Comparison of ENCODE assay signal across 16 mouse cellular contexts in genomic region chr3:107853232-107854181, GRCm38 (mm10). TPM values are rescaled to one million over a fixed set of nuclear protein-coding genes. Genes with fewer than 3 reads are reported as not detected.
DNase-seq lines count a peak whose midpoint lies in the region; ATAC-seq and TF ChIP-seq lines count a peak whose summit lies in the region.
"Had no signal": no experiment of that assay in that cellular context is flagged by ENCODE, and none has a peak within 500 bp of the region (broad histone marks: within the 10 kb centered on the region; RNA-seq: fewer than 3 reads in every experiment).

No protein-coding gene starts in this region.

- no peak for DNase-seq in forebrain, embryonic 11.5 days (ENCODE audit: low spot score)
- no peak for DNase-seq in liver
- DNase-seq in left cerebral cortex, adult 11 months (ENCODE audit: low spot score) = no peak
- DNase-seq: adrenal gland, postnatal 25 days; thymus, postnatal 36 days had no signal

- WGBS in forebrain, embryonic 16.5 days = 79% methylated on average over 17 of the region's 17 CpGs
- 86% methylated on average over 17 of the region's 17 CpGs for WGBS in forebrain, embryonic 11.5 days
- 55% methylated on average over 17 of the region's 17 CpGs for WGBS in liver, embryonic 15.5 days (ENCODE audit: insufficient replicate concordance)
- 47% methylated on average over 17 of the region's 17 CpGs for WGBS in bone marrow, adult 2 months
- 86% methylated on average over 17 of the region's 17 CpGs for WGBS in kidney, embryonic 16.5 days

- no peaks in the 10 kb centered on the region for H3K27me3 ChIP-seq in forebrain, embryonic 16.5 days (replicated peaks; ENCODE audit: control insufficient read depth, insufficient read depth, low read length)
- no peaks in the 10 kb centered on the region for H3K27me3 ChIP-seq in forebrain, embryonic 11.5 days (ENCODE audit: control insufficient read depth, insufficient read depth, low read length)
- H3K27me3 ChIP-seq in liver, embryonic 15.5 days = no peaks in the 10 kb centered on the region
- no peaks in the 10 kb centered on the region for H3K27me3 ChIP-seq in kidney, embryonic 16.5 days (ENCODE audit: insufficient read depth, low read length)
- H3K27me3 ChIP-seq: limb, embryonic 13.5 days had no signal

- TF ChIP-seq POLR2A in bone marrow, adult 2 months (IDR thresholded peaks at IDR 0.05; ENCODE audit: borderline replicate concordance, control insufficient read depth, low read depth, low read length) = no peak

- 0 out of 2 replicates have a peak, but pooled peaks have one; percentile 24 for ATAC-seq in forebrain, embryonic 16.5 days
- no peak for ATAC-seq in forebrain, embryonic 11.5 days (replicated peaks; ENCODE audit: low FRiP score)
- no peak for ATAC-seq in liver, embryonic 15.5 days (ENCODE audit: insufficient read depth)
- peak; percentile 50 for ATAC-seq in megakaryocyte, adult 5-6 weeks (ENCODE audit: poor library complexity, severe bottlenecking)
- no peak for ATAC-seq in kidney, embryonic 16.5 days (ENCODE audit: low FRiP score, low TSS enrichment)

- H3K9me3 ChIP-seq in forebrain, embryonic 16.5 days (ENCODE audit: control insufficient read depth, low read length) = no peaks in the 10 kb centered on the region
- H3K9me3 ChIP-seq in forebrain, embryonic 11.5 days (ENCODE audit: control insufficient read depth, low read length) = no peaks in the 10 kb centered on the region
- no peaks in the 10 kb centered on the region for H3K9me3 ChIP-seq in liver, embryonic 15.5 days (replicated peaks)
- no peaks in the 10 kb centered on the region for H3K9me3 ChIP-seq in kidney, embryonic 16.5 days (ENCODE audit: low read length)
- H3K9me3 ChIP-seq: G1E; limb, embryonic 13.5 days; midbrain, embryonic 10.5 days had no signal

- peaks cover 16% of the 10 kb centered on the region for H3K4me1 ChIP-seq in forebrain, embryonic 16.5 days (replicated peaks; ENCODE audit: control insufficient read depth, insufficient read depth, low read length)
- H3K4me1 ChIP-seq in forebrain, embryonic 11.5 days (replicated peaks; ENCODE audit: control insufficient read depth, insufficient read depth, low read length) = peaks cover 6% of the 10 kb centered on the region
- peaks cover 20% of the 10 kb centered on the region for H3K4me1 ChIP-seq in liver, embryonic 15.5 days (replicated peaks)
- H3K4me1 ChIP-seq in bone marrow, adult 2 months (ENCODE audit: control insufficient read depth, insufficient read depth, low read length) = peaks cover 16% of the 10 kb centered on the region
- H3K4me1 ChIP-seq in kidney, embryonic 16.5 days (ENCODE audit: insufficient read depth, low read length) = peaks cover 17% of the 10 kb centered on the region

- no peak overlapping the region for H3K27ac ChIP-seq in forebrain, embryonic 16.5 days (ENCODE audit: low read length)
- H3K27ac ChIP-seq in forebrain, embryonic 11.5 days (ENCODE audit: low read depth, low read length) = no peak overlapping the region
- H3K27ac ChIP-seq in liver, embryonic 15.5 days (replicated peaks) = no peak overlapping the region
- peak overlapping the region; percentile 87 for H3K27ac ChIP-seq in bone marrow, adult 2 months (ENCODE audit: control insufficient read depth, insufficient read depth, low read depth, low read length, poor library complexity)
- no peak overlapping the region for H3K27ac ChIP-seq in kidney, embryonic 16.5 days (ENCODE audit: low read length)
- H3K27ac ChIP-seq: hindbrain, embryonic 14.5 days; limb, embryonic 13.5 days; midbrain, embryonic 10.5 days had no signal

- TF ChIP-seq CTCF in bone marrow, adult 2 months (IDR thresholded peaks at IDR 0.05; ENCODE audit: control insufficient read depth, insufficient read depth, low read length) = no peak

- no peak overlapping the region for H3K4me2 ChIP-seq in forebrain, embryonic 16.5 days (ENCODE audit: low read length)
- H3K4me2 ChIP-seq in forebrain, embryonic 11.5 days (ENCODE audit: low read depth, low read length, severe bottlenecking) = no peak overlapping the region
- H3K4me2 ChIP-seq in liver, embryonic 15.5 days = peak overlapping the region; percentile 10; the same call in 1 of the 2 replicates
- H3K4me2 ChIP-seq in kidney, embryonic 16.5 days (replicated peaks; ENCODE audit: low read depth, low read length) = no peak overlapping the region
- H3K4me2 ChIP-seq: hindbrain, embryonic 14.5 days; limb, embryonic 13.5 days had no signal

- no peak overlapping the region for H3K4me3 ChIP-seq in forebrain, embryonic 16.5 days (replicated peaks; ENCODE audit: low read length)
- no peak overlapping the region for H3K4me3 ChIP-seq in forebrain, embryonic 11.5 days (ENCODE audit: low read depth, low read length)
- no peak overlapping the region for H3K4me3 ChIP-seq in liver, embryonic 15.5 days (replicated peaks)
- H3K4me3 ChIP-seq in bone marrow, adult 2 months (replicated peaks; ENCODE audit: control insufficient read depth, low read depth, low read length) = no peak overlapping the region
- H3K4me3 ChIP-seq in kidney, embryonic 16.5 days (ENCODE audit: low read length) = no peak overlapping the region
- H3K4me3 ChIP-seq: limb, embryonic 13.5 days; midbrain, embryonic 10.5 days had no signal

- no peak overlapping the region for H3K9ac ChIP-seq in forebrain, embryonic 16.5 days (replicated peaks; ENCODE audit: low read depth, low read length)
- H3K9ac ChIP-seq in forebrain, embryonic 11.5 days (ENCODE audit: low read length) = no peak overlapping the region
- H3K9ac ChIP-seq in liver, embryonic 15.5 days = no peak overlapping the region
- H3K9ac ChIP-seq in kidney, embryonic 16.5 days (replicated peaks; ENCODE audit: low read length) = no peak overlapping the region
- H3K9ac ChIP-seq: hindbrain, embryonic 14.5 days had no signal

- no peaks in the 10 kb centered on the region for H3K36me3 ChIP-seq in forebrain, embryonic 16.5 days (ENCODE audit: control insufficient read depth, insufficient read depth)
- H3K36me3 ChIP-seq in forebrain, embryonic 11.5 days (ENCODE audit: control insufficient read depth, insufficient read depth, low read length) = no peaks in the 10 kb centered on the region
- no peaks in the 10 kb centered on the region for H3K36me3 ChIP-seq in liver, embryonic 15.5 days (replicated peaks)
- no peaks in the 10 kb centered on the region for H3K36me3 ChIP-seq in kidney, embryonic 16.5 days (ENCODE audit: insufficient read depth, low read length)
- H3K36me3 ChIP-seq: G1E; limb, embryonic 13.5 days; midbrain, embryonic 10.5 days had no signal

RNA-seq across cellular contexts. Expression of gene Eps8l3, which starts 23.5 kb away (rescaled TPM):
- polyA plus RNA-seq in forebrain, embryonic 16.5 days (2015; fragmentation: Nextera tagmentation; extraction: Ambion mirVana) = not detected in 2 replicates
- polyA plus RNA-seq in forebrain, embryonic 11.5 days (2014; fragmentation: Nextera tagmentation; extraction: Ambion mirVana) = not detected in 2 replicates
- 0.20 TPM in 1 of 2 replicates, not detected in the other for polyA plus RNA-seq in liver, embryonic 15.5 days (2015; fragmentation: Nextera tagmentation; extraction: Ambion mirVana)
- not detected in 2 replicates for polyA plus RNA-seq in bone marrow, adult 2 months (2011; ENCODE audit: insufficient read depth, insufficient read length, low replicate concordance, missing spikeins)
- total RNA-seq in megakaryocyte, adult 5-6 weeks (2015) = not detected in 2 replicates
- not detected in 2 replicates for total RNA-seq in megakaryocyte, adult 5-6 weeks (2017)
- not detected in 2 replicates for polyA plus RNA-seq in kidney, embryonic 16.5 days (2015; fragmentation: Nextera tagmentation; extraction: Ambion mirVana)
- total RNA-seq: adrenal gland, postnatal 25 days; G1E had no signal
- polyA plus RNA-seq: G1E; hindbrain, embryonic 14.5 days; kidney, embryonic 14.5 days; lung, postnatal 0 days; midbrain, embryonic 10.5 days had no signal

RNA-seq across cellular contexts. Expression of gene Gstm5, which starts 42.1 kb away (rescaled TPM):
- polyA plus RNA-seq in forebrain, embryonic 16.5 days (2015; fragmentation: Nextera tagmentation; extraction: Ambion mirVana) = 173 and 174 TPM in 2 replicates
- polyA plus RNA-seq in forebrain, embryonic 11.5 days (2014; fragmentation: Nextera tagmentation; extraction: Ambion mirVana) = 222 and 238 TPM in 2 replicates
- 158 and 174 TPM in 2 replicates for polyA plus RNA-seq in liver, embryonic 15.5 days (2015; fragmentation: Nextera tagmentation; extraction: Ambion mirVana)
- 40.9 and 62.6 TPM in 2 replicates for polyA plus RNA-seq in bone marrow, adult 2 months (2011; ENCODE audit: insufficient read depth, insufficient read length, low replicate concordance, missing spikeins)
- 4.7 and 15.4 TPM in 2 replicates for total RNA-seq in megakaryocyte, adult 5-6 weeks (2015)
- 2.5 and 3.5 TPM in 2 replicates for total RNA-seq in megakaryocyte, adult 5-6 weeks (2017)
- polyA plus RNA-seq in kidney, embryonic 16.5 days (2015; fragmentation: Nextera tagmentation; extraction: Ambion mirVana) = 170 and 171 TPM in 2 replicates
- total RNA-seq: G1E had no signal
- polyA plus RNA-seq: G1E had no signal

Comparison
In these comparisons a context has a peak if more than half of its experiments do, and no peak if none do; other contexts are left out.
1. ATAC-seq: peak in forebrain, embryonic 16.5 days (single experiment) and megakaryocyte, adult 5-6 weeks (single experiment); none in forebrain, embryonic 11.5 days (single experiment), liver, embryonic 15.5 days (single experiment) and kidney, embryonic 16.5 days (single experiment).